Mouse (Mus musculus) embryonic fibroblast, embryonic 13.5 days (primary cell): ENCODE measurements around the gene Cdc42bpa. TPM values are rescaled to one million over a fixed set of nuclear protein-coding genes. Genes with fewer than 3 reads are reported as not detected.

Experiments
- H3K27ac ChIP-seq: 2 replicates; pipeline ENCODE4 v1.5.1; 2012; ENCODE audit warnings: low read length, control low read depth, inconsistent platforms; ENCODE audit not compliant: insufficient read depth
- H3K4me1 ChIP-seq: 2 replicates; pipeline ENCODE4 v1.6.1; 2011; ENCODE audit warnings: low read length; ENCODE audit not compliant: control insufficient read depth, insufficient read depth
- H3K4me3 ChIP-seq: 2 replicates; pipeline ENCODE4 v1.5.1; 2011; ENCODE audit warnings: mild to moderate bottlenecking, control low read depth, low read length; ENCODE audit not compliant: insufficient read depth
- CTCF ChIP-seq: IDR thresholded peaks from 2 replicates; pipeline ENCODE4 v1.5.1; 2011; ENCODE audit warnings: mild to moderate bottlenecking, control low read depth, low read length, moderate library complexity, borderline replicate concordance; ENCODE audit not compliant: insufficient read depth
- POLR2A ChIP-seq: IDR thresholded peaks from 2 replicates; pipeline ENCODE4 v1.6.1; 2011; ENCODE audit warnings: low read depth, mild to moderate bottlenecking, control low read depth, low read length, moderate library complexity
- polyA plus RNA-seq: library from polyadenylated mRNA; stranded (reverse); fragments of >200 nt; gene quantifications from 2 replicates; pipeline ENCODE4 v1.2.4, GENCODE M21; 2011; ENCODE audit warnings: low read depth; ENCODE audit not compliant: missing spikeins, insufficient read length

Cdc42bpa gene
- polyA plus RNA-seq, 1 experiment, result 109 TPM

DNA sequence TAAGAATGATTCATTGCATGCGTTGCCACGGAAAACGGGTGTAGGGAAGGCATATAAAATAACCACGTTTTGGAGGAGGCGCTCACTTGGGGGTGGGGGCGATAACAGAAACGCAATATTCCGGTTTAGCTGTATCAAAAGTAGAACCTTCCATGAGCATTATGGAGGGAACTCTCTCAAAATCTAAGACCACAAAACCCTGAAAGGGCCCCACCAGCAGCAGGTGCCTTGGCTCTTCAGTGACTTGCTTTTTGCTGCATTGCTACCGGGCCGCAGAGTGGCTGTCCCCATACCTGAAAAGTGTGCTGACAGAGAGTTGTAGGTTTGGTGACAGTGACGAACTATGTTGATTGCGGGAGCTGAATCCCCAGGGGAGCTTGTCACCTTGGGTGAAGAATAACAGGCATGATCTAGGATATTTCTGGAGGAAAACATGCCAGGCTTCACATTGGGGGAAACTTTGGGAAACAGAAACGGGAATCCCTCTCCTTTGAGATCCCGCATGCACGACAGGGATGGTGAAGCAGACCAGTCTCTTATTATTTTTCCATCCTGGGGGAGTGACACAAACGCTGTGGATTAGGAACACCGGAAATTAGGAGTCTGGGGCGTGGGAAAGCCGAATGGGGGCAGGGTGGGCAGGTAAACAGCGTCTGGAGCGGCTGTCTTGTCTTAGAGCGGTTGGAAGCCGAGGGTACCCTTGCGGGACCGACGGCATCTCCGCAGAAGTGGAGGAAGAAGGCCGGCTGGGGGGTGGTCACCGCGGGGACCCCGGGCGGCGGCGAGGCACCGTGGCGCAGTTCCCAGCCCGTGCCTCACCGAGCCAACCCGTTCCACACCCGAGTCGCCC, 1.2 kb upstream of the Cdc42bpa start:
- Histone ChIP-seq H3K27ac (peak overlapping the region; percentile 87), H3K4me3 (peak overlapping the region; percentile 51), H3K4me1 (no peaks in the 10 kb centered on the region)
- 0 out of 2 replicates have a peak, but pooled peaks have one; percentile 14 for TF ChIP-seq POLR2A
- no peak for TF ChIP-seq CTCF

DNA sequence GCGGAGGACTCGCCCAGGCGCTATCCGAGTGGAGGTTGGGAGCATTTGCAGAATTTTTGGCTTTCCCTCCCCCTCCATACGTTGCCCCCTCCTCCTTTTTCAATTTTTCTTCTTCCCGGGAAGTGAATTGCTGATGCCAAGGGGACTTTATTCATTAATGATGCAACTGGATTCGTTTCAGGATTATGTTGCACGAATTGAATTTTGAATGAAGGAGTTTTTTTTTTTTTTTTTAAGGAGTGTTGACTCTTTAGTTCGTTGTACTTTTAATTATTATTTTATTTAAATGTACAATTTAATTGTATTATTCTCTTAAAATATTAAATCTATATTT, 238 bp downstream of the Cdc42bpa start:
- Histone ChIP-seq H3K4me1 (no peaks in the 10 kb centered on the region), H3K27ac (peak overlapping the region; percentile 65), H3K4me3 (peak overlapping the region; percentile 100)
- no peak for TF ChIP-seq CTCF
- TF ChIP-seq POLR2A, result no peak

DNA sequence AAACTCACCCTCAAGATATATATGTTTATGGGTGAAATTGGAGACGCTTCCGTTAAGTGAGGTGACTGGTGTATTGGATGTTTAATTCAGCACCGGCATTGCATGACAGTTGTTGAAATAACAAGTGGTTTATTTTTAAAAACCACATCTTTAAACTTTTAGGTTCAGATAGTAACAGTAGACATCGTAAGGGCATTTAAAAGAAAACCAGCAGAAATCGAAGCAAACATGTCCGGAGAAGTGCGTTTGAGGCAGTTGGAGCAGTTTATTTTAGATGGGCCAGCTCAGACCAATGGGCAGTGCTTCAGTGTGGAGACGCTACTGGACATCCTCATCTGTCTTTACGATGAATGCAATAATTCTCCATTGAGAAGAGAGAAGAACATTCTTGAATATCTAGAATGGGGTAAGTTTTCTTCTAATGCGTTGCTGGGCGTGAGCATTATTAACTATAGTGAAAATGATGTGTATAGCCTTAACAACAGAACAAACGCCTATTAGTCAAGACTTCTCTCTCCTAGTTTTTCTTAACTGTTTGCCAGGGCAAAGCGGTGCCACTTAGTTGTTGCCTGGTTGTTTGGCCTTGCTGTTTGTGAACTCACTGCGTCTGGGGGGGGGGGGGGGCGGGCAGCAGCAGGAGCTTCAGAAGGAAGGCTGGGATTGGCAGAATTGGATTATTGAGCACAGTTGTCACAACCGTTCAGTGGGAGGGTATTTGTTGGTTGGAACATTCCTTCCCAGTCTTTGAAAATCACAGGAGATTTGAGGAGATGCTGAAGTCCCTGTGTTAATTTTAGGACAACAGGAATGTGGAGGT, 818 bp downstream of the Cdc42bpa start:
- peak overlapping the region; percentile 100 for H3K4me3 ChIP-seq
- peak; percentile 35; the same call in 1 of the 2 replicates for TF ChIP-seq POLR2A
- TF ChIP-seq CTCF, result no peak
- no peaks in the 10 kb centered on the region for H3K4me1 ChIP-seq
- 0 out of 2 replicates have a peak overlapping the region, but pooled peaks have one; percentile 6 for H3K27ac ChIP-seq

DNA sequence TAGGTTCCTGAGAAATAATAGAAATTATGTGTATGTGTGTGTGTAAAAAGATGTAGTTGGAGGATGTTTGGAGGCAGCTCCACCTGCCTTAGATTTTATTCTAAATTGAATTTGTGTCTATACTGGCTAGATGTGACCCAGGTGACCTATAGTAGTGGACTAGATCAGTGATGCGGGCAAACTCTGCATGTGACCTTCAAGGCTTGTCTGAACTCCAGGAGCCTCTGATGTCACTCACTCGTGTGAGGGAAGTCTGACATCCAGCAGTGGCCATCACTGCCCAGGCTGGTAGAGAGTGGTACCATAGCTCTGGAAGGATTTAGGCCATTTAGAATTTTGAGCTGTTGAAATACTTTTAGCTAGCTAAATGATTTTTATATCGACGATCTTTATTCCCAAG, 1.5 kb downstream of the Cdc42bpa start:
- TF ChIP-seq CTCF (no peak), POLR2A (no peak)
- H3K4me3 ChIP-seq, result peak overlapping the region; percentile 100

DNA sequence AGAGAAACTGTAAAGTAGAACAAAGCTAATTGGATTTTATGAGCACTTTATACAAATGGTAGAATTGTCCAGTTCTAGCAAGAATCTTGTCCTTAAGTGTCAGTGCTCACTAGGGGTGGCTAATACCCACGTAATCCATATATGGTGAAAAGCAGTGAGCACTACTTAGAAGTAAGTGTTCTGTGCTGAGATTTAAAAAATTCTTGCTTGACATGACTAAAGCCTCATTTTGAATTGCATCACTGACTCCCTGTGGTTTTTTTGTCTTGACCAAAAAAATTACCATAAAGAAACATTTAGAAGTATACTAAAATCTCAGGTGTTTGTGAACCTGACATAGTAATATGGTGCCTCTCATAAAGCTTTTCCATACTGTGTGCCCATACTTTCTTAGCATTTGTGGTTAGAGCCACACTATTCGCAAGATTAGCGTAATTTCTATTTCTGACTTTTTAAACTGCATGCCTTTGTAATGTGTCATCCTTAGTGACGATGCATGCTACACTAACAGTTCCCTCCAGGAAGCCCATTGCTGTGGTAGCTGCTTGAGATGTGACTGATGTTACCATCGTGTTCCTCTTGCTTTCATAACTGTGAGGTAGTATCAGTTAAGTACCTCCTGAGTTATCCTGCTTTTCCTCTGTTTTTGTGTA, 9.6 kb downstream of the Cdc42bpa start:
- H3K27ac ChIP-seq, result peak overlapping the region; percentile 99
- TF ChIP-seq POLR2A, result 0 out of 2 replicates have a peak, but pooled peaks have one; percentile 18
- no peak for TF ChIP-seq CTCF
- H3K4me3 ChIP-seq, result no peak overlapping the region
- H3K4me1 ChIP-seq, result peaks cover 15% of the 10 kb centered on the region

More for the DNA sequence above, 1.5 kb downstream of the Cdc42bpa start:
- Histone ChIP-seq H3K27ac (0 out of 2 replicates have a peak overlapping the region, but pooled peaks have one; percentile 6), H3K4me1 (no peaks in the 10 kb centered on the region)

DNA sequence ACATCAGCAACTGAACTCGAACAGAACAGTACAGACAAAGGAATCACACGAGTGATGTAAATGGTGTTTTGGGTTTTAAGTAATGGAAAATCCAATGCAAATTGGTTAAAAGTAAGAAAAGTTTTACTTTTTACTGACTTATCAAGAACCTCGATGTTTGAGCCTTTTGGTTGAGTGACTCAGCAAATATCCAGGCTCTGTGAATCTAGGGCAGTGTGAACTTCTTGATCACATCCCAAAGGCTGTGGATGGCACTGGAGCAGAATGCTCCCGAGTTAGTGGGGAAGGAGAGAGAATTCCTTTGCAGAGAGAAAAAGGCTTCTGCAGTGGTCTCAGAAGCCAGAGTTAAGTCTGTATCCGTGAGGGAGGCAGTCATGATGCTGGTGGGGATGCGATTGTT, 14.7 kb downstream of the Cdc42bpa start:
- H3K4me3 ChIP-seq, result no peak overlapping the region
- H3K4me1 ChIP-seq, result peaks cover 13% of the 10 kb centered on the region; the same call in 1 of the 2 replicates
- H3K27ac ChIP-seq, result peak overlapping the region; percentile 51; the same call in 1 of the 2 replicates
- TF ChIP-seq POLR2A, result no peak
- no peak for TF ChIP-seq CTCF

DNA sequence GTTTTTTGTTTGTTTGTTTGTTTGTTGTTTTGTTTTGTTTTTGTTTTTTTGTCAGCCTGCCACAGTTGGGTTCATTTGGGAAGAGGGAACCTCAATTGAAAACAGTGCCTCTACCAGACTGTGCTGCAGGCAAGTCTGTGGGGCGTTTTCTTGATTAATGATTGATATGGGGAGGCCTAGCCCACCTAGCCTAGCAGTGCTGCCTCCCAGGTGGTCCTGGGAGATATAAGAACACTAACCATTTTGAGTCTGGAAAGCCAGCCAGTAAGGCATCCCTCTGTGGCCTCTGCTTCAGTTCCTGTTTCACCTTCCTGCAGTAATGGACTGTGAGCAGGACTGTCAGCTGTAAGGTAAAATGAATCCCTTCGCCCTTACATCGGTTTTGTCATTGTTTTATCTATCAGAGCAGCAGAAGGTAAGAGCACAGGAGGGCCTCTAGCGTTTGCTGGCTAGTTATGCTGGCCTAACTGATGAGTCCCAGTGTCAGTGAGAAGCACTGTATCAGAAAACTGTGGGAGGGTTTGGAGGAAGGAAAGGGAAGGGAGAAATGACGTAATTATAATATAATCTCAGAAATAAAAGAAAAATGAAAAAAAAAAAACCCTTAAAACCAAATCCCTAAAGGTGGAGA, 15.5 kb downstream of the Cdc42bpa start:
- Histone ChIP-seq H3K4me3 (no peak overlapping the region), H3K4me1 (peaks cover 11% of the 10 kb centered on the region; the same call in 1 of the 2 replicates), H3K27ac (no peak overlapping the region)
- no peak for TF ChIP-seq CTCF
- TF ChIP-seq POLR2A, result no peak

DNA sequence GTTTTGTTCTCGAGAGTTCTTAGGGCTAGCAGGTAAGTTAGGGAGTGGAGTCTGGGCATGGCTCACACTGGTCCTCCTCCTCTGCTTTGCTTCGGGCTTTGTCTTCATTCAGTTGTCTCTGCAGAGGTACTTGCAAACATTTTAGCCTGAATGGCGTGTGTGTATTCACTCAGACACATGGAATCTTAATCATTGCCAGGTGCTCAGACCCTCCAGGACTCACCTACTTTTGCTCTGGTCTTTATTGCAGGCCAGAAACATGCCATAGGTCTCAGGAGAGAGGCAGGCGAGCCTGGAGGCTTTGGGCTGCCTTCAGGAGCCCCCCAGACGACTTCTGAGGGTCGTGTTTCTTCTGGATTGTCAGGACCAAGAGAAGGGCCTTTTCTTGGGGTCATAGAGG, 17.2 kb downstream of the Cdc42bpa start:
- no peak overlapping the region for H3K27ac ChIP-seq
- H3K4me3 ChIP-seq, result no peak overlapping the region
- TF ChIP-seq POLR2A (no peak), CTCF (no peak)
- peaks cover 6% of the 10 kb centered on the region; the same call in 1 of the 2 replicates for H3K4me1 ChIP-seq

DNA sequence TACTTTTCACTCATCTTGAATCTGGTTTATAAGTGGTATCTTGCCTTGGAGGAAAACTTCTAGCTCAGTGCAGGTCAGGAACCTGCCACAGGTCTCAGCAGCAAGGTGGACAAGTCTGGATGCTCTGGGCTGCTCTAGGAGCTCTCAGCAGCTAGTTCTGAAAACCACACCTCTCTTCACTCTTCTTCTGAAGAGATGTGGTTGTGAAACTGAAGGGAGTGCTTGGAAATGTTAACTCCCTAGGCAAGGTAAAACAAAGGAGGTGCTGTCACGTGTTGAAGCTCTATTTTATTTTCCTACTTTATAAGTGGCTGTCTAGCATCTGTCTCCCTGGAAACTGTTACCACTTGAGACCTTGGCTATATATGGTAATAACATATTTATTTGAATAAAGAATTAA, 18.5 kb downstream of the Cdc42bpa start:
- Histone ChIP-seq H3K4me3 (no peak overlapping the region), H3K4me1 (peaks cover 6% of the 10 kb centered on the region; the same call in 1 of the 2 replicates), H3K27ac (no peak overlapping the region)
- TF ChIP-seq CTCF, result no peak
